Mouse (Mus musculus) brain, adult 10 weeks (tissue): ENCODE results near the gene Atp5h. TPM values are rescaled to one million over a fixed set of nuclear protein-coding genes. Genes with fewer than 3 reads are reported as not detected.

Source experiments
- polyA plus RNA-seq: library from polyadenylated mRNA; stranded (reverse); fragments of 350-450 nt; fragmentation: Illumina TruSeq; extraction: RNeasy Lipid Tissue Mini Kit (QIAGEN cat#74804); gene quantifications from one replicate; pipeline ENCODE4 v1.2.3, GENCODE M21; 2015; ENCODE audit warnings: low read depth, low replicate concordance

The Atp5h gene
- polyA plus RNA-seq = 1,061 TPM

GRCm38 (mm10) chr11:115419531-115420237 lies at the start of gene Atp5h, which contains the start of gene Kctd2:
Gene Atp5h, minus strand, starts transcription at chr11:115419962.
Gene Kctd2, plus strand, starts transcription at chr11:115420128.

GRCm38 (mm10) chr11:115462243-115462891 lies 42.6 kb upstream of the Atp5h start, which contains the start of gene Slc16a5:
Gene Slc16a5, plus strand, starts transcription at chr11:115462474.

GRCm38 (mm10) chr11:115439906-115440595 lies 20.3 kb upstream of the Atp5h start, which contains the start of gene Trim80:
Gene Trim80, plus strand, starts transcription at chr11:115440545.

GRCm38 (mm10) chr11:115403338-115404124 lies 16.2 kb downstream of the Atp5h start, which contains the start of gene Mrpl58:
Gene Mrpl58, plus strand, starts transcription at chr11:115403752.

GRCm38 (mm10) chr11:115381743-115382539 lies 37.8 kb downstream of the Atp5h start, which contains the start of gene Cdr2l:
Gene Cdr2l, plus strand, starts transcription at chr11:115381916.

GRCm38 (mm10) chr11:115367395-115367944 lies 52.3 kb downstream of the Atp5h start, which contains the start of gene Hid1:
Gene Hid1, minus strand, starts transcription at chr11:115367756.

Other genes starting within 250 kb of the Atp5h start
- 8.2 TPM for gene Tmem104, start 232.5 kb downstream of the Atp5h start, polyA plus RNA-seq
- gene Nat9, start 232.1 kb downstream of the Atp5h start, polyA plus RNA-seq = 35.8 TPM
- 23.0 TPM for gene Grin2c, start 152.7 kb downstream of the Atp5h start, polyA plus RNA-seq
- 20.1 TPM for gene Fdxr, start 142.9 kb downstream of the Atp5h start, polyA plus RNA-seq
- 19.8 TPM for gene Fads6, start 122.3 kb downstream of the Atp5h start, polyA plus RNA-seq
- 0.85 TPM for gene Otop2, start 112.8 kb downstream of the Atp5h start, polyA plus RNA-seq
- 0.39 TPM for gene Ush1g, start 97.9 kb downstream of the Atp5h start, polyA plus RNA-seq
- gene Otop3, start 85.2 kb downstream of the Atp5h start, polyA plus RNA-seq = not detected
- gene Hid1, start 52.2 kb downstream of the Atp5h start, polyA plus RNA-seq = 75.8 TPM
- gene Cdr2l, start 38.0 kb downstream of the Atp5h start, polyA plus RNA-seq = 13.6 TPM
- gene Mrpl58, start 16.2 kb downstream of the Atp5h start, polyA plus RNA-seq = 127 TPM
- gene Kctd2, start 166 bp upstream of the Atp5h start, polyA plus RNA-seq = 73.5 TPM
- gene Trim80, start 20.6 kb upstream of the Atp5h start, polyA plus RNA-seq = not detected
- not detected for gene Slc16a5, start 42.5 kb upstream of the Atp5h start, polyA plus RNA-seq
- gene Armc7, start 55.7 kb upstream of the Atp5h start, polyA plus RNA-seq = 9.9 TPM
- 93.6 TPM for gene Nt5c, start 71.9 kb upstream of the Atp5h start, polyA plus RNA-seq
- gene Jpt1, start 94.4 kb upstream of the Atp5h start, polyA plus RNA-seq = 108 TPM
- gene Sumo2, start 116.3 kb upstream of the Atp5h start, polyA plus RNA-seq = 430 TPM
- 49.1 TPM for gene Nup85, start 144.5 kb upstream of the Atp5h start, polyA plus RNA-seq
- gene Mrps7, start 184.0 kb upstream of the Atp5h start, polyA plus RNA-seq = 69.8 TPM
- gene Gga3, start 184.1 kb upstream of the Atp5h start, polyA plus RNA-seq = 44.8 TPM
- 27.5 TPM for gene Mif4gd, start 193.0 kb upstream of the Atp5h start, polyA plus RNA-seq
- 64.2 TPM for gene Slc25a19, start 208.3 kb upstream of the Atp5h start, polyA plus RNA-seq